Mouse (Mus musculus) midbrain, embryonic 13.5 days (tissue): ENCODE data around the gene Csf1. TPM values are rescaled to one million over a fixed set of nuclear protein-coding genes. Genes with fewer than 3 reads are reported as not detected.

ENCODE experiments used
- ATAC-seq: fragments of 200-750 bp; cut with Nextera tagmentation; 2 replicates; pipeline ENCODE4 v1.8.0; 2017; ENCODE audit warnings: mild to moderate bottlenecking, moderate TSS enrichment, moderate library complexity
- H3K27ac ChIP-seq: fragments of 300-500 bp; sonication (generic); 2 replicates; pipeline ENCODE4 v1.5.1; 2015; ENCODE audit warnings: inconsistent platforms, mild to moderate bottlenecking, moderate library complexity
- H3K27me3 ChIP-seq: fragments of 300-500 bp; sonication (generic); 2 replicates; pipeline ENCODE4 v1.6.1; 2015; ENCODE audit warnings: mild to moderate bottlenecking, inconsistent platforms
- H3K36me3 ChIP-seq: fragments of 300-500 bp; sonication (generic); 2 replicates; pipeline ENCODE4 v1.6.1; 2015; ENCODE audit warnings: mild to moderate bottlenecking, inconsistent platforms
- H3K4me1 ChIP-seq: fragments of 300-500 bp; sonication (generic); replicated peaks from 2 replicates; pipeline ENCODE4 v1.6.1; 2015; ENCODE audit warnings: inconsistent platforms
- H3K4me2 ChIP-seq: fragments of 300-500 bp; sonication (generic); replicated peaks from 2 replicates; pipeline ENCODE4 v1.6.1; 2015; ENCODE audit warnings: moderate library complexity, mild to moderate bottlenecking, inconsistent platforms
- H3K4me3 ChIP-seq: fragments of 300-500 bp; sonication (generic); replicated peaks from 2 replicates; pipeline ENCODE4 v1.5.1; 2015; ENCODE audit warnings: mild to moderate bottlenecking, inconsistent platforms
- H3K9ac ChIP-seq: fragments of 300-500 bp; sonication (generic); replicated peaks from 2 replicates; pipeline ENCODE4 v1.6.1; 2015; ENCODE audit warnings: mild to moderate bottlenecking, inconsistent platforms
- H3K9me3 ChIP-seq: fragments of 300-500 bp; sonication (generic); 2 replicates; pipeline ENCODE4 v1.6.1; 2016; ENCODE audit warnings: mild to moderate bottlenecking, inconsistent platforms
- WGBS: fragments of 180-500 bp; shearing (Covaris S2); methylation state at CpG from one replicate; pipeline ENCODE4 v1.1.7; 2015; 5-methylcytosine and 5-hydroxymethylcytosine counted together
- polyA plus RNA-seq: library from polyadenylated mRNA; unstranded; fragments of >200 nt; fragmentation: Nextera tagmentation; extraction: Ambion mirVana; gene quantifications from 2 replicates; pipeline ENCODE4 v1.2.1, GENCODE M21; 2015

Gene Csf1
- polyA plus RNA-seq, 1 experiment from 2014 or later, result 5.3 TPM

- peak overlapping the region; percentile 70 for H3K4me2 ChIP-seq
- H3K4me3 ChIP-seq, result peak overlapping the region; percentile 67
- H3K27me3 ChIP-seq, result no peaks in the 10 kb centered on the region
- no peaks in the 10 kb centered on the region for H3K9me3 ChIP-seq
- WGBS, result 5% methylated on average over 16 of the region's 16 CpGs
- no peak for ATAC-seq
- H3K27ac ChIP-seq, result peak overlapping the region; percentile 94
- H3K4me1 ChIP-seq, result peaks cover 52% of the 10 kb centered on the region
- H3K36me3 ChIP-seq, result no peaks in the 10 kb centered on the region
- peak overlapping the region; percentile 96 for H3K9ac ChIP-seq
These were observed 64.9 kb downstream of the Csf1 start for GRCm38 (mm10) chr3:107695219-107695947.

- peak overlapping the region; percentile 70 for H3K4me2 ChIP-seq
- WGBS, result 75% methylated on average over 2 of the region's 2 CpGs
- H3K9ac ChIP-seq, result peak overlapping the region; percentile 96
- H3K36me3 ChIP-seq, result no peaks in the 10 kb centered on the region
- no peaks in the 10 kb centered on the region for H3K27me3 ChIP-seq
- H3K9me3 ChIP-seq, result no peaks in the 10 kb centered on the region
- no peak for ATAC-seq
- no peak overlapping the region for H3K27ac ChIP-seq
- peaks cover 62% of the 10 kb centered on the region for H3K4me1 ChIP-seq
- peak overlapping the region; percentile 67 for H3K4me3 ChIP-seq
These were observed 65.9 kb downstream of the Csf1 start for GRCm38 (mm10) chr3:107694256-107694900.

Other genes starting within 250 kb of the Csf1 start
- gene Slc6a17, start 242.5 kb downstream of the Csf1 start, polyA plus RNA-seq, result 6.0 and 13.4 TPM in 2 replicates
- gene Ubl4b, start 205.4 kb downstream of the Csf1 start, polyA plus RNA-seq, result not detected in 2 replicates
- gene Alx3, start 165.4 kb downstream of the Csf1 start, polyA plus RNA-seq, result 0.49 and 1.2 TPM in 2 replicates
- gene Gm10961, start 129.1 kb downstream of the Csf1 start, polyA plus RNA-seq, result not detected in 2 replicates
- gene Strip1, start 128.8 kb downstream of the Csf1 start, polyA plus RNA-seq, result 152 and 156 TPM in 2 replicates
- 108 and 116 TPM in 2 replicates for gene Ahcyl1, start 63.9 kb downstream of the Csf1 start, polyA plus RNA-seq
- gene Eps8l3, start 116.8 kb upstream of the Csf1 start, polyA plus RNA-seq, result 0.36 TPM in 1 of 2 replicates, not detected in the other
- 236 and 245 TPM in 2 replicates for gene Gstm5, start 135.4 kb upstream of the Csf1 start, polyA plus RNA-seq
- 100 and 107 TPM in 2 replicates for gene Gstm7, start 171.3 kb upstream of the Csf1 start, polyA plus RNA-seq
- 14.5 and 17.3 TPM in 2 replicates for gene Gstm6, start 183.3 kb upstream of the Csf1 start, polyA plus RNA-seq
- 0.26 TPM in 1 of 2 replicates, not detected in the other for gene Gstm3, start 208.8 kb upstream of the Csf1 start, polyA plus RNA-seq
- 6.0 and 6.2 TPM in 2 replicates for gene Gstm2, start 226.0 kb upstream of the Csf1 start, polyA plus RNA-seq